Mouse (Mus musculus) heart, adult 18-20 months (tissue): ENCODE data around the gene Defb48. TPM values are rescaled to one million over a fixed set of nuclear protein-coding genes. Genes with fewer than 3 reads are reported as not detected.

ENCODE experiments used
- DNase-seq, 2 experiments: peaks; one replicate each; pipeline ENCODE4 v3.0.0; 2021 to 2022; ENCODE audit warnings: mixed read lengths in 1 of 2
- total RNA-seq, 2 experiments: library from RNA; stranded (reverse); gene quantifications; 2 replicates each; pipeline ENCODE4 v1.2.3; 2021

Gene Defb48
- total RNA-seq, 2 experiments from 2014 or later = not detected

DNA sequence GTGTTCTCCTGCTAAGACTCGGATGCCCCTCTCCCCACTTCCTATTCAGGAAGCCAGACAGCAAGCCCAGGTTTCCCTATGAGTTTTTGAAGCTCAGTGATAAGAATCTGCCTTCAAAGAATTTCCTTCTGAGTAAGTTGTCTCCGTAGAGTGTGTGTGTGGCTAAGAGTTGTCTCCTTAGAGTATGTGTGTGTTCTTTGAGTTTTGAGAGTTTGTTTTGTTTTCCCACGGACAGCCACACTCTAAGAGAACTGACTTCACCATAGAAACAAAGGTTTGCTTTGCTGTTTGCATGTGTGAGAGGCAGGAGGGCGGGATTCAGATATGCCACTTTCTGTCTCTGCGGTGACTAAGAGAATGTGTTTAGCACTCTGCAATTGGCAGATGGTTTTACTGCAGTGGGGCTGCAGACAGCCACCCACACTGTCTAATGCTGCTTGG lies 56.2 kb downstream of the Defb48 start:
- DNase-seq = no peak

Other genes with a start within 250 kb of the Defb48 start
- gene Ints6, start 223.3 kb downstream of the Defb48 start, total RNA-seq = 10 to 100 TPM; 17.6 to 21.5 TPM
- gene Wdfy2, start 146.8 kb downstream of the Defb48 start, total RNA-seq = 1 to 10 TPM; 6.4 to 6.9 TPM
- not detected for gene Defb47, start 13.6 kb upstream of the Defb48 start, total RNA-seq
- not detected for gene Defb43, start 27.3 kb upstream of the Defb48 start, total RNA-seq
- under 1 TPM in 1 of 2 experiments, not detected in 1; 0.22 TPM for gene Defb42, start 62.5 kb upstream of the Defb48 start, total RNA-seq
- not detected for gene Defb30, start 65.5 kb upstream of the Defb48 start, total RNA-seq